Mouse (Mus musculus) CD4-positive, CD25-positive, alpha-beta regulatory T cell, adult 4 months (primary cell): ENCODE results near the gene Adrb1. TPM values are rescaled to one million over a fixed set of nuclear protein-coding genes. Genes with fewer than 3 reads are reported as not detected.
A peak's percentile ranks its signal among the peaks of the same experiment; 100 is the strongest.
"Not testable (repeated sequence)": the region's sequence is repeated elsewhere in the genome, so short reads cannot be mapped to it uniquely, and the experiment has no call there.

Experiments used
- ATAC-seq: one replicate; pipeline ENCODE4 v1.8.0; 2017
- polyA plus RNA-seq, 2 experiments: library from polyadenylated mRNA; unstranded; fragments of 100-300 nt; shearing (Covaris generic); gene quantifications; one replicate each; pipeline ENCODE4 v1.2.1; 2017

The Adrb1 gene
- polyA plus RNA-seq, 2 experiments from 2014 or later, result not detected

GRCm38 (mm10) chr19:56749343-56749742 is 27.3 kb downstream of the Adrb1 start:
- ATAC-seq, result no peak

GRCm38 (mm10) chr19:56750709-56751108 is 28.7 kb downstream of the Adrb1 start:
- ATAC-seq, result no peak

GRCm38 (mm10) chr19:56754456-56754855 is 32.5 kb downstream of the Adrb1 start:
- not testable (repeated sequence) for ATAC-seq

- ATAC-seq, result no peak
Observed at GRCm38 (mm10) chr19:56756412-56756811, 34.4 kb downstream of the Adrb1 start.

GRCm38 (mm10) chr19:56758311-56758710 is 36.3 kb downstream of the Adrb1 start:
- ATAC-seq, result no peak

- ATAC-seq, result no peak
Observed at GRCm38 (mm10) chr19:56759740-56760139, 37.7 kb downstream of the Adrb1 start.

- ATAC-seq, result no peak
Observed at GRCm38 (mm10) chr19:56760306-56760940, 38.4 kb downstream of the Adrb1 start.

GRCm38 (mm10) chr19:56761096-56761495 is 39.1 kb downstream of the Adrb1 start:
- ATAC-seq, result no peak

- no peak for ATAC-seq
Observed at GRCm38 (mm10) chr19:56761727-56762126, 39.7 kb downstream of the Adrb1 start.

GRCm38 (mm10) chr19:56762686-56763085 is 40.7 kb downstream of the Adrb1 start:
- ATAC-seq, result no peak

- no peak for ATAC-seq
Observed at GRCm38 (mm10) chr19:56769024-56769423, 47.0 kb downstream of the Adrb1 start.

- peak; percentile 54 for ATAC-seq
Observed at GRCm38 (mm10) chr19:56772158-56772557, 50.2 kb downstream of the Adrb1 start.

- ATAC-seq, result no peak
Observed at GRCm38 (mm10) chr19:56773393-56773971, 51.5 kb downstream of the Adrb1 start.

- ATAC-seq, result no peak
Observed at GRCm38 (mm10) chr19:56774408-56774962, 52.5 kb downstream of the Adrb1 start.

GRCm38 (mm10) chr19:56774971-56775892 is 53.2 kb downstream of the Adrb1 start:
- no peak for ATAC-seq

GRCm38 (mm10) chr19:56775893-56776718 is 54.1 kb downstream of the Adrb1 start:
- no peak for ATAC-seq

GRCm38 (mm10) chr19:56776719-56777382 is 54.9 kb downstream of the Adrb1 start:
- ATAC-seq, result peak; percentile 56

GRCm38 (mm10) chr19:56778532-56778931 is 56.5 kb downstream of the Adrb1 start:
- ATAC-seq, result not testable (repeated sequence)
